Mouse (Mus musculus): ENCODE results near the gene Stmnd1. TPM values are rescaled to one million over a fixed set of nuclear protein-coding genes. Genes with fewer than 3 reads are reported as not detected.
A peak's percentile ranks its signal among the peaks of the same experiment; 100 is the strongest.
"Not testable (repeated sequence)": the region's sequence is repeated elsewhere in the genome, so short reads cannot be mapped to it uniquely, and the experiment has no call there.

The Stmnd1 gene
- polyA plus RNA-seq (2015; fragmentation: Nextera tagmentation; extraction: Ambion mirVana): 0.10 and 0.29 TPM in 2 replicates

GRCm38 (mm10) chr13:46273453-46274110, at the start of gene Stmnd1:
Gene Stmnd1 (plus strand): TSS chr13:46273721.
- ATAC-seq: 0 out of 2 replicates have a peak, but pooled peaks have one; percentile 40
- Histone ChIP-seq H3K9me3 (ENCODE audit: control insufficient read depth, low read length) (no peaks in the 10 kb centered on the region), H3K9ac (ENCODE audit: low read depth, low read length) (peak within 1 kb of the TSS; percentile 37; the same call in 1 of the 2 replicates), H3K4me1 (ENCODE audit: control insufficient read depth, insufficient read depth, low read length) (peaks cover 19% of the 10 kb centered on the region), H3K4me2 (ENCODE audit: low read depth, low read length) (peak within 1 kb of the TSS; percentile 53), H3K27ac (ENCODE audit: low read length) (no peak within 1 kb of the TSS), H3K27me3 (replicated peaks; ENCODE audit: control insufficient read depth, insufficient read depth, low read length) (no peaks in the 10 kb centered on the region), H3K36me3 (ENCODE audit: control insufficient read depth, insufficient read depth, low read length) (no peaks in the 10 kb centered on the region), H3K4me3 (ENCODE audit: low read length) (peak within 1 kb of the TSS; percentile 21)
- 24% methylated on average over 8 of the region's 8 CpGs for whole genome bisulfite sequencing

GRCm38 (mm10) chr13:46226956-46227355, 46.6 kb upstream of the Stmnd1 start:
- Histone ChIP-seq H3K9me3 (ENCODE audit: control insufficient read depth, low read length) (no peaks in the 10 kb centered on the region), H3K27me3 (replicated peaks; ENCODE audit: control insufficient read depth, insufficient read depth, low read length) (no peaks in the 10 kb centered on the region), H3K9ac (ENCODE audit: low read depth, low read length) (no peak overlapping the region), H3K27ac (ENCODE audit: low read length) (no peak overlapping the region), H3K36me3 (ENCODE audit: control insufficient read depth, insufficient read depth, low read length) (no peaks in the 10 kb centered on the region), H3K4me2 (ENCODE audit: low read depth, low read length) (no peak overlapping the region), H3K4me1 (ENCODE audit: control insufficient read depth, insufficient read depth, low read length) (no peaks in the 10 kb centered on the region), H3K4me3 (ENCODE audit: low read length) (no peak overlapping the region)
- WGBS: 47% methylated on average over 2 of the region's 2 CpGs
- no peak for ATAC-seq

DNA sequence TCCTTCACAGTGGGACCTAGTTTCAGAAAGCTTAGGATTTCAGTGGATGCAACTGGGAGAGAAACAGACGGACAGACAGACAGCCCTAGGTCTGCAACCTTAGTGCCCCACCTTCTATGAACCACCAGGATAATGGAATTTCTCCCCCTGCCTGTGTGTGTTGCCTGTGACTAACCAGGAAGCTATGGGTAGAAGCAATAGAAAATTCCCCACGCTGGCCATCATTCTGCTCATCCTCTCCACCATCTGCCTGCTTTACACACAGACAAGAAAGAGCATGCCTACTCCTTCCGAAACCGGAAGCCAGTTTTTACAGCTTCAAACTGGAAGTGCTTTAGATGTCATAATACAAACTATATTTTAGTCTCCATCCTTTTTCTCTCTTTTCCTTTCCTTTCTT, 46.0 kb upstream of the Stmnd1 start:
- 76% methylated on average over 4 of the region's 4 CpGs for WGBS
- no peaks in the 10 kb centered on the region for H3K27me3 ChIP-seq (replicated peaks; ENCODE audit: control insufficient read depth, insufficient read depth, low read length)
- H3K9me3 ChIP-seq (ENCODE audit: control insufficient read depth, low read length): no peaks in the 10 kb centered on the region
- no peaks in the 10 kb centered on the region for H3K4me1 ChIP-seq (ENCODE audit: control insufficient read depth, insufficient read depth, low read length)
- no peak overlapping the region for H3K27ac ChIP-seq (ENCODE audit: low read length)
- H3K4me2 ChIP-seq (ENCODE audit: low read depth, low read length): no peak overlapping the region
- H3K4me3 ChIP-seq (ENCODE audit: low read length): no peak overlapping the region
- H3K9ac ChIP-seq (ENCODE audit: low read depth, low read length): no peak overlapping the region
- no peak for ATAC-seq
- no peaks in the 10 kb centered on the region for H3K36me3 ChIP-seq (ENCODE audit: control insufficient read depth, insufficient read depth, low read length)

GRCm38 (mm10) chr13:46228750-46229149, 44.8 kb upstream of the Stmnd1 start:
- not testable (repeated sequence) for H3K36me3 ChIP-seq (ENCODE audit: control insufficient read depth, insufficient read depth, low read length); H3K27ac ChIP-seq (ENCODE audit: low read length); H3K4me1 ChIP-seq (ENCODE audit: control insufficient read depth, insufficient read depth, low read length); H3K9me3 ChIP-seq (ENCODE audit: control insufficient read depth, low read length); H3K9ac ChIP-seq (ENCODE audit: low read depth, low read length); H3K27me3 ChIP-seq (replicated peaks; ENCODE audit: control insufficient read depth, insufficient read depth, low read length); H3K4me3 ChIP-seq (ENCODE audit: low read length); H3K4me2 ChIP-seq (ENCODE audit: low read depth, low read length); ATAC-seq
- WGBS: 97% methylated on average over 1 of the region's 1 CpGs

DNA sequence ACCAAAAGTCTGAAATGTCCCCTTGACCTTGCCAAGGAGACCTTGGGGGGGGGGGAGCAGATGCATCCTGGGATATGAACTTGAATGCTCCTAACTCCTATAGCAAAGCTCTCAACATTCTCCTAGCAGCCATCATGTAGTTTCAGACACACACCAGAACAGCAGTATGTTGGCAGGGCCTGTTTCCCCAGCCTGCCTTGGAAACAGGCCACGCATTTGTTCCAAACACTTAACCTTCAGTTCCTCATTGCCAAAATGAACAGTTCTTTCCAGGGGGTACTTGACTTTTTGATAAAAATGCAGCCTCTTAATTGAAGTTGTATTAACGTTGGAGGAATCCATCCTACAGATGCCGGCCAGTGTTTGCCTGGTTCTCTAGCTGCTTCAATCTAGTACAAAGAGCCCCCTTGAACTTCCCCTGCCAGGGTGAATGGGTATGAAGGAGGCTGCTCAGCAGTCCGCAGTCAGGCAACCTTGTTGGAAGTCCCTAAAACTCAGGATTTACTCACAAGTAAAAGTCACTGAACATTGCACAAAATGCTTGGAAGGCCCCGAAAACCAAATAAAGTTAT, 41.9 kb upstream of the Stmnd1 start:
- ATAC-seq: no peak
- WGBS: 71% methylated on average over 5 of the region's 5 CpGs
- H3K27ac ChIP-seq (ENCODE audit: low read length): no peak overlapping the region

DNA sequence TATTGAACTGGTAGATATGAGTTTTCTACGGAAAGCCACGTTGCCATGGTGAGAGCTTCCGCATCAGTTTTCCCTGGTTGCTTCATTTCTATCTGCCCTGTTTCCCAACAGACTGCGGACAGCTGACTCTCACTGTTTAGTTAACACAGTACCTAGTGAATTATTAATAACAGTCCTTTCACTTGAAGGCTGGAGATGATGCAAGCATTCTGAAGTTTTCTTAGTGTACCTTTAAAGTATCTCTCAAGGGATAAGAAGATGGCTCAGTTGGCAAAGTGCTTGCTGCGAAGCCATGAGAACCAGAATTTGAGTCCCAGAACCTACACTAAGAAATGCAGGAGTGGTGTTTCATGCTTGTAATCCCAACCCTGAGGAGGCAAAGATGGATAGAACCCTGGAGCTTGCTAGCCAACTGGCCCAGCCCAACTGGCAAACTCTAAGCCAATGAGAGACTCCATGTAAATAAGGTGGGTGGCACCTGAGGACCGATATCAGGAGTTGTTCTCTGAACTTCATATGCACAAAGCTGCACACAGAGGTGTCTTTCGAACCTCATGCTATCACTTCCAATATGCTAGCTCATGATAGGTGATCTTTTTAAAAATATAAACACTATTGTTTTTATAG, 35.7 kb upstream of the Stmnd1 start:
- no peak overlapping the region for H3K4me3 ChIP-seq (ENCODE audit: low read length)
- no peak overlapping the region for H3K4me2 ChIP-seq (ENCODE audit: low read depth, low read length)
- no peaks in the 10 kb centered on the region for H3K4me1 ChIP-seq (ENCODE audit: control insufficient read depth, insufficient read depth, low read length)
- no peak overlapping the region for H3K9ac ChIP-seq (ENCODE audit: low read depth, low read length)
- WGBS: 50% methylated on average over 7 of the region's 7 CpGs
- no peaks in the 10 kb centered on the region for H3K9me3 ChIP-seq (ENCODE audit: control insufficient read depth, low read length)
- H3K27ac ChIP-seq (ENCODE audit: low read length): no peak overlapping the region
- ATAC-seq: peak; percentile 66
- H3K36me3 ChIP-seq (ENCODE audit: control insufficient read depth, insufficient read depth, low read length): no peaks in the 10 kb centered on the region
- H3K27me3 ChIP-seq (replicated peaks; ENCODE audit: control insufficient read depth, insufficient read depth, low read length): no peaks in the 10 kb centered on the region

More for the DNA sequence above, 41.9 kb upstream of the Stmnd1 start:
- H3K36me3 ChIP-seq (ENCODE audit: control insufficient read depth, insufficient read depth, low read length): no peaks in the 10 kb centered on the region
- no peaks in the 10 kb centered on the region for H3K4me1 ChIP-seq (ENCODE audit: control insufficient read depth, insufficient read depth, low read length)
- no peaks in the 10 kb centered on the region for H3K27me3 ChIP-seq (replicated peaks; ENCODE audit: control insufficient read depth, insufficient read depth, low read length)
- no peak overlapping the region for H3K4me3 ChIP-seq (ENCODE audit: low read length)
- H3K9ac ChIP-seq (ENCODE audit: low read depth, low read length): no peak overlapping the region
- H3K9me3 ChIP-seq (ENCODE audit: control insufficient read depth, low read length): no peaks in the 10 kb centered on the region
- no peak overlapping the region for H3K4me2 ChIP-seq (ENCODE audit: low read depth, low read length)

DNA sequence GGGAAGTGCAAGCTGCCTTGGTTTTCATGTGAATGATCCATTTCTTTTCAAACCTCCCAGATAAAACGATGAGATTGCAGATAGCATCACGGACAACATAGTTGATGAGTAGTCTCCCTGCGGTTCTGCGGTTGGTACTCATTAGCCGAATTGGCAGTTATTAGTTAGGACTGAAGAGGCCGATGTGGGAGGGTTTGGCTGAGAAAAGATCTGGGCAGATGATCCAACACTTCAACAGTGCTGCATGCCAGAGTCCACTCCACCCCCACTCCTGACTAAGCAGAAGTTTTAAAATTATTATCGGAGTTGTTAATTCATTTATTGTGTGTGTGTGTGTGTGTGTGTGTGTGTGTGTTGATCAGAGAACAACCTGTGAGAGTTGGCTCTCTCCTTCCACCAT, 34.7 kb upstream of the Stmnd1 start:
- no peak for ATAC-seq
- Histone ChIP-seq H3K9me3 (ENCODE audit: control insufficient read depth, low read length) (no peaks in the 10 kb centered on the region), H3K27me3 (replicated peaks; ENCODE audit: control insufficient read depth, insufficient read depth, low read length) (no peaks in the 10 kb centered on the region), H3K9ac (ENCODE audit: low read depth, low read length) (no peak overlapping the region), H3K4me1 (ENCODE audit: control insufficient read depth, insufficient read depth, low read length) (no peaks in the 10 kb centered on the region), H3K27ac (ENCODE audit: low read length) (no peak overlapping the region), H3K4me2 (ENCODE audit: low read depth, low read length) (no peak overlapping the region), H3K4me3 (ENCODE audit: low read length) (no peak overlapping the region), H3K36me3 (ENCODE audit: control insufficient read depth, insufficient read depth, low read length) (no peaks in the 10 kb centered on the region)
- 82% methylated on average over 7 of the region's 7 CpGs for WGBS

DNA sequence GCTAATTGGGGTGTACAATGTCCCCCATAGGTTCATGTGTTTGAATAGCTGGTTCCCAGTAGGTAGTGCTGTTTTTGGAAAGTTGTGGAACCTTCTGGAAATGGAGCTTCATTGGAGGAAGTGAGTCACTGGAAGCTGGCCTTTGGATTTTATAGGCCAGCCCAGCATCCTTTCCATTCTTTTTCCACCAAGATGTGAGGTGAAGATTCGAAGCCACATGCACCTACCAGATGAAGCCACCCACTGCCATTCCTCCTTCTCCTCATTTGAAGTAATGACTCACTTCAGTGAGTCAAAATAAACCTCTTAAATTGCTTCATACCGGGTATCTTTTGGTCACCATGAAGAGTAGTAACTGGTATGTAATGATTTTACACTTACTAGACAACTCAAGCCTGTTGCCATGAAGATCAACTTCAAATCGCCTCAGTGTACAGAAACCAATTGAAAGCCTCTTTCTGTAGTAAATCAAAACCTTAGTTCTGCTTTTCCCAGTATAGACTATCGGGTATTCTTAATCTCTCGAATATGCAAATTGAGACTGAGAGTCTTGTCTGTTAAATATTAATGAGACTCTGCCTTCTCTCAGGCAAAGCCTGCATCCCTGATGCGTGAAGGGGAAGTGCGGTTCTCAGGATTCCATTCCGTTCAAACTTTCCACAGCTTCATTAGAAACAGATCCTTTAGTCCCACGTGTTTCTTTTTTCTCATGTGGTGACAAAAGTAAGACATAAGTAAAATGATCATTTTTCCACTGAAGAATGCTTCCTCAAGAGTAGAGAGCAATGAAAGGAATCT, 31.9 kb upstream of the Stmnd1 start:
- Histone ChIP-seq H3K4me3 (ENCODE audit: low read length) (no peak overlapping the region), H3K27ac (ENCODE audit: low read length) (no peak overlapping the region), H3K4me2 (ENCODE audit: low read depth, low read length) (no peak overlapping the region), H3K36me3 (ENCODE audit: control insufficient read depth, insufficient read depth, low read length) (no peaks in the 10 kb centered on the region), H3K9ac (ENCODE audit: low read depth, low read length) (no peak overlapping the region), H3K27me3 (replicated peaks; ENCODE audit: control insufficient read depth, insufficient read depth, low read length) (no peaks in the 10 kb centered on the region), H3K4me1 (ENCODE audit: control insufficient read depth, insufficient read depth, low read length) (no peaks in the 10 kb centered on the region), H3K9me3 (ENCODE audit: control insufficient read depth, low read length) (no peaks in the 10 kb centered on the region)
- WGBS: 71% methylated on average over 9 of the region's 9 CpGs
- no peak for ATAC-seq

- WGBS: 82% methylated on average over 3 of the region's 3 CpGs
- no peak overlapping the region for H3K27ac ChIP-seq (ENCODE audit: low read length)
- ATAC-seq: no peak
These were observed 19.8 kb upstream of the Stmnd1 start for GRCm38 (mm10) chr13:46253753-46254152.

More at GRCm38 (mm10) chr13:46253753-46254152, 19.8 kb upstream of the Stmnd1 start:
- no peaks in the 10 kb centered on the region; the same call in 1 of the 2 replicates for H3K4me1 ChIP-seq (ENCODE audit: control insufficient read depth, insufficient read depth, low read length)
- H3K4me3 ChIP-seq (ENCODE audit: low read length): no peak overlapping the region
- H3K9me3 ChIP-seq (ENCODE audit: control insufficient read depth, low read length): no peaks in the 10 kb centered on the region
- H3K36me3 ChIP-seq (ENCODE audit: control insufficient read depth, insufficient read depth, low read length): no peaks in the 10 kb centered on the region
- H3K27me3 ChIP-seq (replicated peaks; ENCODE audit: control insufficient read depth, insufficient read depth, low read length): no peaks in the 10 kb centered on the region
- H3K9ac ChIP-seq (ENCODE audit: low read depth, low read length): no peak overlapping the region
- no peak overlapping the region for H3K4me2 ChIP-seq (ENCODE audit: low read depth, low read length)
